Mouse (Mus musculus) cerebellum, postnatal 10 days (tissue): Measurements from ENCODE around the gene Trim43c.
A peak's percentile ranks its signal among the peaks of the same experiment; 100 is the strongest.
"Not testable (repeated sequence)": the region's sequence is repeated elsewhere in the genome, so short reads cannot be mapped to it uniquely, and the experiment has no call there.

Experiments
- DNase-seq, 2 experiments: peaks; one replicate each; pipeline ENCODE4 v3.0.0; 2021; ENCODE audit warnings: mixed read lengths in 2 of 2

Gene Trim43c

GRCm38 (mm10) chr9:88838864-88839263 lies at the start of gene Trim43c:
Gene Trim43c, plus strand, starts transcription at chr9:88839164.
- not testable (repeated sequence) for DNase-seq

- DNase-seq = not testable (repeated sequence)
Measured at GRCm38 (mm10) chr9:88853072-88853471, 14.1 kb downstream of the Trim43c start.

- peak; percentile 83 to 92 for DNase-seq
Measured at GRCm38 (mm10) chr9:88858566-88859492, 19.9 kb downstream of the Trim43c start.
